Mouse (Mus musculus): ENCODE results near the gene Stard7. TPM values are rescaled to one million over a fixed set of nuclear protein-coding genes. Genes with fewer than 3 reads are reported as not detected.

Stard7 gene
- polyA plus RNA-seq, 1 experiment from 2014 or later = 113 TPM

GRCm38 (mm10) chr2:127324456-127324855 is 54.4 kb downstream of the Stard7 start:
- Histone ChIP-seq H3K4me3 (ENCODE audit: low read length) (no peak overlapping the region), H3K36me3 (ENCODE audit: control insufficient read depth, insufficient read depth) (no peaks in the 10 kb centered on the region), H3K4me2 (ENCODE audit: low read depth, low read length) (no peak overlapping the region), H3K27me3 (ENCODE audit: control insufficient read depth, insufficient read depth, low read length) (no peaks in the 10 kb centered on the region), H3K9me3 (replicated peaks; ENCODE audit: control insufficient read depth, low read length) (no peaks in the 10 kb centered on the region), H3K4me1 (ENCODE audit: control insufficient read depth, insufficient read depth, low read length) (peaks cover 3% of the 10 kb centered on the region; the same call in 1 of the 2 replicates), H3K27ac (ENCODE audit: low read length) (no peak overlapping the region), H3K9ac (ENCODE audit: low read length) (no peak overlapping the region)
- 56% methylated on average over 7 of the region's 7 CpGs for WGBS
- no peak for ATAC-seq (replicated peaks; ENCODE audit: extremely low read depth, insufficient read depth, low FRiP score)

GRCm38 (mm10) chr2:127328090-127328851 is 58.3 kb downstream of the Stard7 start:
- WGBS = 56% methylated on average over 12 of the region's 12 CpGs
- Histone ChIP-seq H3K4me1 (ENCODE audit: control insufficient read depth, insufficient read depth, low read length) (peaks cover 3% of the 10 kb centered on the region; the same call in 1 of the 2 replicates), H3K9ac (ENCODE audit: low read length) (no peak overlapping the region), H3K27ac (ENCODE audit: low read length) (peak overlapping the region; percentile 71), H3K36me3 (ENCODE audit: control insufficient read depth, insufficient read depth) (no peaks in the 10 kb centered on the region), H3K4me2 (ENCODE audit: low read depth, low read length) (no peak overlapping the region), H3K9me3 (replicated peaks; ENCODE audit: control insufficient read depth, low read length) (no peaks in the 10 kb centered on the region), H3K27me3 (ENCODE audit: control insufficient read depth, insufficient read depth, low read length) (no peaks in the 10 kb centered on the region), H3K4me3 (ENCODE audit: low read length) (no peak overlapping the region)
- peak; percentile 79 for ATAC-seq (replicated peaks; ENCODE audit: extremely low read depth, insufficient read depth, low FRiP score)

GRCm38 (mm10) chr2:127332807-127333570 is 63.0 kb downstream of the Stard7 start:
- WGBS = 60% methylated on average over 14 of the region's 14 CpGs
- Histone ChIP-seq H3K27ac (ENCODE audit: low read length) (no peak overlapping the region), H3K4me1 (ENCODE audit: control insufficient read depth, insufficient read depth, low read length) (peaks cover 9% of the 10 kb centered on the region), H3K4me3 (ENCODE audit: low read length) (no peak overlapping the region), H3K4me2 (ENCODE audit: low read depth, low read length) (no peak overlapping the region), H3K27me3 (ENCODE audit: control insufficient read depth, insufficient read depth, low read length) (peaks cover 16% of the 10 kb centered on the region), H3K9me3 (replicated peaks; ENCODE audit: control insufficient read depth, low read length) (no peaks in the 10 kb centered on the region), H3K36me3 (ENCODE audit: control insufficient read depth, insufficient read depth) (no peaks in the 10 kb centered on the region), H3K9ac (ENCODE audit: low read length) (no peak overlapping the region)
- ATAC-seq (replicated peaks; ENCODE audit: extremely low read depth, insufficient read depth, low FRiP score) = no peak

- Histone ChIP-seq H3K36me3 (ENCODE audit: control insufficient read depth, insufficient read depth) (no peaks in the 10 kb centered on the region), H3K27me3 (ENCODE audit: control insufficient read depth, insufficient read depth, low read length) (peaks cover 16% of the 10 kb centered on the region), H3K4me3 (ENCODE audit: low read length) (no peak overlapping the region), H3K9ac (ENCODE audit: low read length) (0 out of 2 replicates have a peak overlapping the region, but pooled peaks have one; percentile 22), H3K4me1 (ENCODE audit: control insufficient read depth, insufficient read depth, low read length) (peaks cover 8% of the 10 kb centered on the region), H3K4me2 (ENCODE audit: low read depth, low read length) (peak overlapping the region; percentile 32), H3K9me3 (replicated peaks; ENCODE audit: control insufficient read depth, low read length) (no peaks in the 10 kb centered on the region), H3K27ac (ENCODE audit: low read length) (peak overlapping the region; percentile 51; the same call in 1 of the 2 replicates)
- 49% methylated on average over 5 of the region's 5 CpGs for WGBS
- ATAC-seq (replicated peaks; ENCODE audit: extremely low read depth, insufficient read depth, low FRiP score) = no peak
These were observed 64.1 kb downstream of the Stard7 start for GRCm38 (mm10) chr2:127333945-127334603.

GRCm38 (mm10) chr2:127335078-127335541 is 65.1 kb downstream of the Stard7 start:
- H3K27me3 ChIP-seq (ENCODE audit: control insufficient read depth, insufficient read depth, low read length) = peaks cover 16% of the 10 kb centered on the region
- 0 out of 2 replicates have a peak overlapping the region, but pooled peaks have one; percentile 12 for H3K9ac ChIP-seq (ENCODE audit: low read length)
- no peak for ATAC-seq (replicated peaks; ENCODE audit: extremely low read depth, insufficient read depth, low FRiP score)
- peak overlapping the region; percentile 91 for H3K4me2 ChIP-seq (ENCODE audit: low read depth, low read length)
- WGBS = 49% methylated on average over 11 of the region's 11 CpGs
- no peaks in the 10 kb centered on the region for H3K9me3 ChIP-seq (replicated peaks; ENCODE audit: control insufficient read depth, low read length)
- H3K4me1 ChIP-seq (ENCODE audit: control insufficient read depth, insufficient read depth, low read length) = peaks cover 8% of the 10 kb centered on the region
- no peaks in the 10 kb centered on the region for H3K36me3 ChIP-seq (ENCODE audit: control insufficient read depth, insufficient read depth)
- H3K4me3 ChIP-seq (ENCODE audit: low read length) = no peak overlapping the region; the same call in 1 of the 2 replicates
- peak overlapping the region; percentile 60; the same call in 1 of the 2 replicates for H3K27ac ChIP-seq (ENCODE audit: low read length)

GRCm38 (mm10) chr2:127335767-127336496 is 65.9 kb downstream of the Stard7 start, which contains the start of gene Dusp2:
Gene Dusp2 (plus strand): TSS chr2:127336159.
- Histone ChIP-seq H3K27ac (ENCODE audit: low read length) (peak within 1 kb of the TSS; percentile 67), H3K4me3 (ENCODE audit: low read length) (peak within 1 kb of the TSS; percentile 61), H3K36me3 (ENCODE audit: control insufficient read depth, insufficient read depth) (no peaks in the 10 kb centered on the region), H3K4me2 (ENCODE audit: low read depth, low read length) (peak within 1 kb of the TSS; percentile 91), H3K27me3 (ENCODE audit: control insufficient read depth, insufficient read depth, low read length) (peaks cover 16% of the 10 kb centered on the region), H3K9ac (ENCODE audit: low read length) (peak within 1 kb of the TSS; percentile 72), H3K9me3 (replicated peaks; ENCODE audit: control insufficient read depth, low read length) (no peaks in the 10 kb centered on the region), H3K4me1 (ENCODE audit: control insufficient read depth, insufficient read depth, low read length) (peaks cover 8% of the 10 kb centered on the region)
- peak; percentile 86 for ATAC-seq (replicated peaks; ENCODE audit: extremely low read depth, insufficient read depth, low FRiP score)
- WGBS = under 1% methylated on average over 68 of the region's 76 CpGs

- Histone ChIP-seq H3K27ac (ENCODE audit: low read length) (peak overlapping the region; percentile 67), H3K27me3 (ENCODE audit: control insufficient read depth, insufficient read depth, low read length) (peaks cover 16% of the 10 kb centered on the region), H3K4me1 (ENCODE audit: control insufficient read depth, insufficient read depth, low read length) (peaks cover 8% of the 10 kb centered on the region), H3K9ac (ENCODE audit: low read length) (peak overlapping the region; percentile 72), H3K4me2 (ENCODE audit: low read depth, low read length) (peak overlapping the region; percentile 91), H3K9me3 (replicated peaks; ENCODE audit: control insufficient read depth, low read length) (no peaks in the 10 kb centered on the region), H3K4me3 (ENCODE audit: low read length) (peak overlapping the region; percentile 61), H3K36me3 (ENCODE audit: control insufficient read depth, insufficient read depth) (no peaks in the 10 kb centered on the region)
- ATAC-seq (replicated peaks; ENCODE audit: extremely low read depth, insufficient read depth, low FRiP score) = no peak
- 4% methylated on average over 33 of the region's 33 CpGs for WGBS
These were observed 66.4 kb downstream of the Stard7 start for GRCm38 (mm10) chr2:127336497-127336832.

GRCm38 (mm10) chr2:127336885-127337284 is 66.9 kb downstream of the Stard7 start:
- peak overlapping the region; percentile 91 for H3K4me2 ChIP-seq (ENCODE audit: low read depth, low read length)
- peak overlapping the region; percentile 61 for H3K4me3 ChIP-seq (ENCODE audit: low read length)
- peak overlapping the region; percentile 72 for H3K9ac ChIP-seq (ENCODE audit: low read length)
- WGBS = 36% methylated on average over 5 of the region's 5 CpGs
- peaks cover 16% of the 10 kb centered on the region for H3K27me3 ChIP-seq (ENCODE audit: control insufficient read depth, insufficient read depth, low read length)
- H3K36me3 ChIP-seq (ENCODE audit: control insufficient read depth, insufficient read depth) = no peaks in the 10 kb centered on the region
- H3K27ac ChIP-seq (ENCODE audit: low read length) = peak overlapping the region; percentile 67
- ATAC-seq (replicated peaks; ENCODE audit: extremely low read depth, insufficient read depth, low FRiP score) = no peak
- H3K9me3 ChIP-seq (replicated peaks; ENCODE audit: control insufficient read depth, low read length) = no peaks in the 10 kb centered on the region
- H3K4me1 ChIP-seq (ENCODE audit: control insufficient read depth, insufficient read depth, low read length) = peaks cover 8% of the 10 kb centered on the region
